Mouse (Mus musculus): Measurements from ENCODE around the gene Vmn2r90. TPM values are rescaled to one million over a fixed set of nuclear protein-coding genes. Genes with fewer than 3 reads are reported as not detected.
"Not testable (repeated sequence)": the region's sequence is repeated elsewhere in the genome, so short reads cannot be mapped to it uniquely, and the experiment has no call there.

The Vmn2r90 gene
- total and polyA plus RNA-seq, 3 experiments = not detected

- not testable (repeated sequence) for H3K27ac ChIP-seq (ENCODE audit: control insufficient read depth, low read depth, low read length); H3K36me3 ChIP-seq (ENCODE audit: control insufficient read depth in 1 of 2, insufficient read depth in 2 of 2, low read length in 2 of 2); H3K4me3 ChIP-seq (ENCODE audit: control insufficient read depth in 1 of 2, insufficient read depth in 1 of 2, low read depth in 2 of 2, low read length in 2 of 2); H3K4me1 ChIP-seq (ENCODE audit: control insufficient read depth in 1 of 2, insufficient read depth in 2 of 2, low read length in 2 of 2); H3K9ac ChIP-seq (ENCODE audit: control insufficient read depth, low read depth, low read length, poor library complexity, severe bottlenecking); H3K27me3 ChIP-seq (ENCODE audit: control insufficient read depth in 1 of 2, insufficient read depth in 2 of 2, low read length in 2 of 2); H3K9me3 ChIP-seq (replicated peaks; ENCODE audit: insufficient read depth, low read length); H3K79me2 ChIP-seq (ENCODE audit: control insufficient read depth, insufficient read depth, low read length, poor library complexity)
- peak; percentile 47 for DNase-seq (ENCODE audit: low read depth, low spot score)
- TF ChIP-seq EP300 (IDR thresholded peaks at IDR 0.05; ENCODE audit: low read depth in 1 of 2, low read length in 2 of 2) = 0 out of 4 replicates have a peak, but pooled peaks of 1 of the 2 experiments have one; percentile 8
These were observed 38.0 kb downstream of the Vmn2r90 start for GRCm38 (mm10) chr17:17741516-17741915.

GRCm38 (mm10) chr17:17749371-17749770, 45.8 kb downstream of the Vmn2r90 start:
- not testable (repeated sequence) for H3K27me3 ChIP-seq (ENCODE audit: control insufficient read depth in 1 of 2, insufficient read depth in 2 of 2, low read length in 2 of 2); H3K79me2 ChIP-seq (ENCODE audit: control insufficient read depth, insufficient read depth, low read length, poor library complexity); H3K4me1 ChIP-seq (ENCODE audit: control insufficient read depth in 1 of 2, insufficient read depth in 2 of 2, low read length in 2 of 2); H3K27ac ChIP-seq (ENCODE audit: control insufficient read depth, low read depth, low read length); H3K36me3 ChIP-seq (ENCODE audit: control insufficient read depth in 1 of 2, insufficient read depth in 2 of 2, low read length in 2 of 2); H3K9me3 ChIP-seq (replicated peaks; ENCODE audit: insufficient read depth, low read length); H3K9ac ChIP-seq (ENCODE audit: control insufficient read depth, low read depth, low read length, poor library complexity, severe bottlenecking); H3K4me3 ChIP-seq (ENCODE audit: control insufficient read depth in 1 of 2, insufficient read depth in 1 of 2, low read depth in 2 of 2, low read length in 2 of 2)
- TF ChIP-seq CTCF (IDR thresholded peaks at IDR 0.05 in 2 of 3, conservative IDR thresholded peaks at IDR 0.05 in 1 of 3; ENCODE audit: control insufficient read depth in 1 of 3, insufficient read depth in 1 of 3, low read depth in 2 of 3, low read length in 3 of 3, poor library complexity in 1 of 3, severe bottlenecking in 1 of 3) (peak; percentile 32 to 67 (median 64); a peak in 4 of 6 replicates), GATA1 (IDR thresholded peaks at IDR 0.05; ENCODE audit: low read depth, low read length) (peak; percentile 42; the same call in 1 of the 2 replicates), RAD21 (IDR thresholded peaks at IDR 0.05; ENCODE audit: low read depth, low read length) (peak; percentile 66), ZC3H11A (IDR thresholded peaks at IDR 0.05; ENCODE audit: low read depth, low read length) (peak; percentile 60), SMC3 (IDR thresholded peaks at IDR 0.05; ENCODE audit: low read depth, low read length) (peak; percentile 72)
- peak; percentile 72 for DNase-seq (ENCODE audit: low read depth, low spot score)

- H3K27me3 ChIP-seq (ENCODE audit: control insufficient read depth in 1 of 2, insufficient read depth in 2 of 2, low read length in 2 of 2) = no peaks in the 10 kb centered on the region
- no peak overlapping the region for H3K9ac ChIP-seq (ENCODE audit: control insufficient read depth, low read depth, low read length, poor library complexity, severe bottlenecking)
- no peaks in the 10 kb centered on the region for H3K4me1 ChIP-seq (ENCODE audit: control insufficient read depth in 1 of 2, insufficient read depth in 2 of 2, low read length in 2 of 2)
- H3K4me3 ChIP-seq (ENCODE audit: control insufficient read depth in 1 of 2, insufficient read depth in 1 of 2, low read depth in 2 of 2, low read length in 2 of 2) = no peak overlapping the region
- H3K36me3 ChIP-seq (ENCODE audit: control insufficient read depth in 1 of 2, insufficient read depth in 2 of 2, low read length in 2 of 2) = peaks cover 0 to 3% of the 10 kb centered on the region in 2 experiments; a peak in 1 of 4 replicates
- no peak overlapping the region for H3K27ac ChIP-seq (ENCODE audit: control insufficient read depth, low read depth, low read length)
- H3K79me2 ChIP-seq (ENCODE audit: control insufficient read depth, insufficient read depth, low read length, poor library complexity) = no peaks in the 10 kb centered on the region
- DNase-seq (ENCODE audit: low read depth, low spot score) = no peak
- TF ChIP-seq MEF2A (IDR thresholded peaks at IDR 0.05; ENCODE audit: extremely low read depth, insufficient replicate concordance, low read depth, low read length, poor library complexity, severe bottlenecking) = no peak
- no peak for TF ChIP-seq POLR2A (IDR thresholded peaks at IDR 0.05; ENCODE audit: control insufficient read depth in 1 of 2, insufficient read depth in 1 of 2, low read depth in 1 of 2, low read length in 2 of 2, poor library complexity in 1 of 2)
- TF ChIP-seq TBP (IDR thresholded peaks at IDR 0.05; ENCODE audit: low read depth, low read length) = no peak
- TF ChIP-seq RCOR1 (IDR thresholded peaks at IDR 0.05; ENCODE audit: low read depth, low read length) = no peak
- no peak for TF ChIP-seq MAZ (IDR thresholded peaks at IDR 0.05; ENCODE audit: low read depth, low read length)
- no peak for TF ChIP-seq MYC (IDR thresholded peaks at IDR 0.05; ENCODE audit: low read depth, low read length)
- TF ChIP-seq CHD2 (IDR thresholded peaks at IDR 0.05; ENCODE audit: low read length) = no peak
- no peak for TF ChIP-seq ETS1 (IDR thresholded peaks at IDR 0.05; ENCODE audit: low read depth, low read length)
- TF ChIP-seq RAD21 (IDR thresholded peaks at IDR 0.05; ENCODE audit: low read depth, low read length) = no peak
- TF ChIP-seq USF1 (IDR thresholded peaks at IDR 0.05; ENCODE audit: low read depth, low read length) = no peak
- TF ChIP-seq BHLHE40 (IDR thresholded peaks at IDR 0.05; ENCODE audit: borderline replicate concordance, low read depth, low read length) = no peak
- TF ChIP-seq POLR2AphosphoS5 (IDR thresholded peaks at IDR 0.05; ENCODE audit: borderline replicate concordance, low read depth, low read length) = no peak
- TF ChIP-seq EP300 (IDR thresholded peaks at IDR 0.05; ENCODE audit: low read depth in 1 of 2, low read length in 2 of 2) = no peak
- no peak for TF ChIP-seq GABPA (IDR thresholded peaks at IDR 0.05; ENCODE audit: low read depth, low read length)
- no peak for TF ChIP-seq NELFE (IDR thresholded peaks at IDR 0.05; ENCODE audit: low read depth, low read length)
- no peaks in the 10 kb centered on the region for H3K9me3 ChIP-seq (replicated peaks; ENCODE audit: insufficient read depth, low read length)
These were observed 59.2 kb downstream of the Vmn2r90 start for GRCm38 (mm10) chr17:17762614-17763293.
